Mouse (Mus musculus): ENCODE results near the gene Mrpl1. TPM values are rescaled to one million over a fixed set of nuclear protein-coding genes. Genes with fewer than 3 reads are reported as not detected.

Mrpl1 gene
- polyA plus RNA-seq (2017; shearing (Covaris generic)) = 10 to 100 TPM; 17.4 to 20.5 TPM

DNA sequence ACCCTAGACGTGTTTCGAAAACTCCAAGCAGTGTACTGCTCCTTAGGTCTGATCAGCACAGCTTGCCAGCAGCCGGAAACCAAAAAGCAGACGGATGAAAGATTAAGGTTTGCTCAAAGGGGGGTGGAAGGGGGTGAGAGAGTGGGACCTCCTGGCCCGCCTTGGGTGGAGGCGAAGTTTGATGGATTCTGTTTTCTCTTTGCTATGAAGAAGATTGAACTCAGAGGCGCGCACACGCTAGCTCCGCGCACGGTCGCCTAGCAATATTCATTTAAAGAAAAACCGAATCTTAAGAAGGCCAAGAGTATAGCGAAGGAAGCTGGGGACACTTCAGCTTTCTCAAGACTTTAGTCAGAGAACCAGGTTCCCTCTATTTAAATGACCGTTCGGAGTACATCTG lies at the start of gene Mrpl1:
Gene Mrpl1 (plus strand): TSS at position 35 of the 400 bp plus-strand sequence.
- peak; percentile 67 for ATAC-seq

DNA sequence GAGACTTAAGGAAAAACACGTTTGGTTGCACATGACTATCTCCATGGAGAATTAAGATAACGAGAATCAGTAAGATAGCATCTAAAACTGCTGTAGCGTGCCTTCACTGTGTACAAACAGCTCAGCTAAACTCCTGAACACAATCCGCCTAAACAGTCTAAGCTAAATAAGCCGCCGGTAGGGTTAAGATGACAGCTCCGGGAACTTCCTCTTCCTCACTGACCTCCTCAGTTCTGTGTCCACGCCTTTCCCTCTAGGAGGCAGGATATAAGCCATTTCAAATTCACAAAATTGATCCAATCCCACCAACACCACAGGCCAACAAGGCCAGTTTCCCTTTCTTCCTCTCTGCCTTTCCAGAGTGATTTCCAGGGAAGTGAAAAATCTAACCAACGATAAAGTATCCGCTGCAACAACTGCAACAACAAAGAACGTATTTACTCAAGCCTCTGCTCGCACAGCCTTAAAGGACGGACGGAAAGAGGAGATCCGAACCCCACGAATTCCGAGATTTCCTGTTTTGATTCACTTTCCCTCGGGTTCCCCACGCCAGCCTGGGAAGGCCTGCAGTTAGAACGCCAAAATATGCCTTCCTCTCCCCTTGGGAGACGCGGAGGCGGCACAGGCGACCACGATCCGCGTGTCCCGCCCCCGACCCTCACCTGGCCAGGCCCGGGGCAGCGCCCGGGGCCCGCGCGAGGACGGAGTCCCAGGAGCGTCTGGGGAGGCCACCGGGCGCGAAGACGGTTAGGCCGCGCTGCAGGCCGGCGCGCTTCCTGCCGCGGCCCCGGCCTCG lies 48.6 kb upstream of the Mrpl1 start:
- ATAC-seq = no peak

DNA sequence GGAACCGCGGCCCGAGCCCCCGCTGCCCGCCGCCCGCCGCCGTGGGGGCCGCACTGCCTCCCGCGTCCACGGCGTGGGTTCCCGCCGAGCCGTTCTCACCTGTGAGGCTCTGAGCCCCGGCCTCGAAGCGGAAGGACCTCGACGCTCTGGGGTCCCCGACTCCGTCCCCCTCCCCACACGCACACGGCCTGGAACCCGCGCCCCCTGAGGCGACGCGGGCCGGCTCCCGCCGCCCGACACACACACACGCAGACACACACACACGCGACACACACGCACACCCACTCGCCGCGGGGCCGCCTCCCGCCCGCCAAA lies 48.1 kb upstream of the Mrpl1 start:
- ATAC-seq = no peak

DNA sequence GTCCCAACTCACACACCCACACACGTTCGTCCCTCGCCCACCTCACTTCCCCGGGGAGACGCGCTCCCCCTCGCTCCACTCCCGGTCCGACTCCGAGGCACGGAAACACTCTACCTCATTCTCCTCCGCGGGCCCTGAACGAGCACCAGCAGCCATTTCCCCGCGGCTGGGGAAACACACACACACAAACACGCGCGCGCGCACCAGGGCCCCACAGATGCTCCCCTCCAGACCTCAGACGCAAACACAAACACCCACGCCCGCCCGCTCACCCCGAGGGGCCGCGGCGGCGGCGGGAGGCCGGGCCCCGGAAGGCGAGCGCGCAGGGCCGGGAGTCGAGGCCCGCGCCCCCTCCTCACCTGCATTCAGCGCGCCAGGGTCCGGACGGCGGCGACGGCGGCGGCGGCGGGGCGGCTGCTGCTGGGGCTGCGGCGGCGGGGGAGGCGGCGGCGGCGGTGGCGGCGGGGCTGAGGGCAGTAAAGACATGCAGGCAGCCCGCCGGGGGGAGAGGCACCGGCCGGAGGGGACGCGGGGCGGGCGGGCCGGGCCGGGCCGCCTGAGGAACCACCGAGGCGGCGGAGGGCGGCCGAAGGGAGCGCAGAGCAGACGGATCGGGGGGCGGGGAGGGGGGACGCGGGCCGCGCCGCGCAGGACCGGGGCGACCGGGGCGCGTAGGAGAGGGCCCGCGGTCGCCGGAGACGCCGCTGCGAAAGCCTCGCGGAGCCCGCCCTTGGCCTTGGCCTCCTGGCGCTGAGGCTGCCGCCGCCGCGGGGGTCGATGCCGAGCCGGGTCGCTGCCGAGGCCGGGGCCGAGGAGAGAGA lies 47.5 kb upstream of the Mrpl1 start:
- peak; percentile 18 for ATAC-seq

DNA sequence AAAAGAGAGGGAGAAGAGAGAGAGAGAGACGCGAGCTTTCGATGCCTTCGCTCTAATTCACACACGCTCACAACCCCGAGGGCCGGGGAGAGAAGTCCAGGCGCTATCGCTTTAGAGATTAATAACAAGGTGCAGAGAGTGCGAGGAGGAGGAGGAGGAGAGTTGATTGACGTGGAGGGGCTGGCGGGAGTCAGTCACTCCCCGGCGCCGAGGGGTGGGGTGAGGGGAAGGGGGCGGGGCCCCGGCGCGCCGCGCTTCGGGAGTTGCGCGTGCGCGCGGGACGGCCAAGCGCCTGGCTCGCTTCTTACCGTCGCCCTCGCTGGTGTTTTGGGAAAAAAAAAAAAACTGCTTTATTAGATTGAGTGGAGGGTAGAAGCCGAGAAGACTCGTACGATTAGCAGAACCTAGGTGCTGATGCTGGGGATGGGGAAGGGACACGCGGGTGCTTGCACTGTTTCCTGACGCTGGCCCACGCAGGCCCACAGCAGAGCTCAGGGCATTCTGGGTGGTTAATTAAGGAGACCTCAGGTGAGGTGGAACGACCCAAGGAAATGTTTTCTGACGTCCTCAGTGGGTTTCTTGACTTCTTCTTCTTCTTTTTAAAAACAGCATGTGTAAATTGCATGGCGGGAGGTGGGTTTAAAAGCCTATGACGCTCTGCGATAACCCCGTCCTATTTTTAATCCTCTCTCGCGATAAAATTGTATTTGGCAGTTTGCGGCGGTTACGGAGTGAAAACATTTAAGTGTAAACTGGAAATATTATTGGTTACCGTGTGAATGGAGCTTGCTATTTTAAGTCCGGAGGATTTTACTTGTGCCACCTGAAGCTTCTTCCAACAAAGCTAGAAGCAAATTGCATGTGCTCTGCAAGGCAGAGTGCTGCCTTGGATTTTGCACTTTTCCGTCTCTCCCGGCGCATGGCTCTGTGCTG lies 46.6 kb upstream of the Mrpl1 start:
- ATAC-seq = peak; percentile 51

DNA sequence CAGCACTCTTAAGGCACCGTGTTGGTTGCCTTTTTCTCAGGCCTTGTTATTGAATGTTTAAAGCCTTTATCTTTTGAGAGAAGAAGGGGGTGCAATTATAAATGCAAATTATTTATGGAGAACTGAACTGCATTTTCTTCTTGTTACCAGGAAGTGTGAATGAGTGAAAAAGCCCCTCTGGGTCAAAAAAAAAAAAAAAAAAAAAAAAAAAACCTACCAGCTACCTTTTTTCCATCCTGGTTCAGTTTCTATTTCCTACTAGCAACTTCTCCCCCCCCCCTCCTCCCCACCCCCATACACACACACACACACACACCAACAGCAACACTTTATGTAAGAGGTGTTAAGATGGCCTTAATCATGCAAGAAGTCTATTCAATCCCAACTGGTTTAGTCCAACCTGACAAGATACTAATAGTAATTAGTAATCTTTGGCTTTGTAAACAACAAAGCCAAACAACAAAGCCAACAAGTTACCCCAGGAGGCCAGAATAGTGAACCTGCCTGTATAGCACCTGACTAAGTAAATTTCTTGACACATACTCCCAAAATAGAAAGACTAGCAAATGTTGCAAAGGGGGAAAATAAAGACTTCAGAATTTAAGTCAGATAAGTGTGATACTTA lies 45.8 kb upstream of the Mrpl1 start:
- ATAC-seq = no peak

DNA sequence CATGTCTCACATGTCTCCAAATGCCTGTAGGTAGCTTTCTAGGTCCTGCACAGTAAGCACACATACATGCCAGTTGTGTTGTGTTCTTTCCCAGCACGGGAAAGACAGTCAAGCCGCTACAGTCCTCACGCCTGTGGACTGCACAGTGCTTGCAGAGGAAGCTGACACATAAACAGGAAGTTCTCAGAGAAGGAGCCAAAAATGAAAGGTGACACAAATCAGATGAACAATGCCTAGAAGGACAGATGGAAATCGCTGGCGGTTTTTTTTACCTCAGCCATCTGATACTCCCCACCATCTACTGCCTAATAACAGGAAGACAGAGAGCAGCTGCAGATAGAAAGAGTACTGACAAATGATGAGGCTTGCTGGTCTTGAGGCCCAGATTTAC lies 45.3 kb upstream of the Mrpl1 start, which contains the start of gene Cnot6l:
Gene Cnot6l (minus strand): TSS at position 151 of the 391 bp plus-strand sequence.
- peak; percentile 60 for ATAC-seq

DNA sequence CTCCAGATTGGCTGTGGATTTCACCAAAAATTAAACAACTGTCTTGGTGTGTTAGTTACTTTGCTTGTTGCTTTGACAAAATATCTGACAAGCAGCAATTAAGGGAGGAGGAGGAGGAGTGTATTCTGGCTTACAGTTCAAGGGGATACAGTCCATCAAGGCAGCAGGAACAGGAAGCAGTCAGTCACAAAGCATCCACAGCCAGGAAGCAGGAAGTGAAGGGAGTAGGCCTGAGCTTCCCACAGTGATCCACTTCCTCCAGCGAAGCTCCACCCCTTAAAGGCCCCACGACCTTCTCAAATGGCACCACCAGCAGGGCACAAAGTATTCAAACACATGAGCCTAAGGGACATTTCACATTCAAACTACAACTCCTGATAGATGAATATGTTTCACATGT lies 42.5 kb upstream of the Mrpl1 start:
- no peak for ATAC-seq

DNA sequence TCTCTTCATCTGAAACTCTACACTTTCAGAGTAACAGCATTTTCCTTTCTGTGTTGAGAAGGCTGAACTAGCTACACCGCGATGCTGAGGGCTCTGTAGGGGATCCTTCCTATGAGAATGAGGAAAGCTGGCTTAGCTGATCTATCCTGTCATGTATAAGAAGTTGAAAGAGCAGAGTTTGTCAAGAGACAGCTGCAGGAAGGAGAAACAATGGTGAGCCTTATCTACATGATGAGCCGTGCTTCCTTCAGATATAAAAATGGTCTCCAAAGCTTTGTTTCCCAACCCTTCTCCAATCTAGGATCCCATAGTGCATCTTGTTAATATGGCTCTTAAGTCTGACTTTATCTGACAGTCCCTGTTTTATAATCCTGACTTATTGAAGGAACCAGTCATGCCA lies 38.9 kb upstream of the Mrpl1 start:
- no peak for ATAC-seq

DNA sequence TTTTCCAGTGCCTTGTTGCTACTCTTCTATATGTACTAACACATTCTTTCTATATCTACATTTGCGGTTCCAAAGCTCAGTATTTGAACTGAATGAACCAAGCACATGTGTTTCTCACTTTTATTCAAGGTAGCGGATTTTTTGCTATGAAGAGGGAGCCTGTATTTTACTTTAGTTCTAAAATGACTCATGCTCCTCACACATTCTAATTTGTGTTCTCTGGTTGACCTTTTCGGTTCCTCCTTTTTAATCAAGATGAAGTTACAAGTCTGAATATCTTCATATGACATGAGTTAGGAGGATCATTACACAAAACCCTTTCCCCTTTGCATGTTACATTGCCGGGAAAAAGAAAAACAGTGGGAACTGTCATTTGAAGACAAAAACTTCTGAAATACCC lies 37.5 kb upstream of the Mrpl1 start:
- ATAC-seq = peak; percentile 24

DNA sequence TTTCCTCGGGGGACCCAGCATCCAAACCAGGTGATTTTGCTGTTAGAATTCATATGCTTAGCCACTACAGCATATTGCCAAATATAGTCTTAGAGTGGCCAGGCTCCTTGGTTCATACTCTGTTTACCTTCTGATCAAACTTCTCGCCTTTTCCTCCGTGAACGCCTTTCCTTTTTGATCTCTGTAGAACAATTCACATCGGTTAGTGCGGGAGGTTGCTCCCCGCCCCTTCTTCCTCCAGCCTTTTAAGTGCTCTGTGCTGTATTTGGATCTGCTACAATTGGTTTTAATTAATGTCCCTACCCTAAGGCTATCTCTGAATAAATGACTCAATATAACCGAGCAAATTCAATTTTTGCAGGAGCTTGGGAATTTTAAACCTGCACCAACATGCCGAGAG lies 33.2 kb upstream of the Mrpl1 start:
- ATAC-seq = peak; percentile 62

DNA sequence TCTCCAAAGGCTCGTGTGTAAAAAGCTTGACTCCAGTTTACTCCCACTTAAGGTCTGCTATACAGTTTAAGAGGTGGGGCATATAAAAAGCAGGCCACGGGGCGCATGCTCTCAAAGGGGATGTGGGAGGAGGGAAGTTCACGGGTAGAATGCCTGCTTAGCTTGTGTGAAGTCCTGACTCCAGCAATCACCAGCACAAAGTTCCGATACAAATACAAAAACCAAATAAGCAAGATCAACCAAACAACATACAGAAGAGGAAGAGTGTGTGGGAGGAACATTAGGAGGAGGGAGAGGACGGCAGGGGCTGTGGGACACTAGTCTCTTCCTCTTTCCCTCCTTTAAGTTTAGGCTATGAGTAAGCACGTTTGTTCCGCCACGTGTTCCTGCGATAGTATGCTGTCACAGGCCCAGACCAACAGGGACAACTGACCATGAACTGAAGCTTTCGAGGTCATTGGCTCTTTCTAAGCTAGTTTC lies 32.4 kb upstream of the Mrpl1 start:
- ATAC-seq = peak; percentile 51

DNA sequence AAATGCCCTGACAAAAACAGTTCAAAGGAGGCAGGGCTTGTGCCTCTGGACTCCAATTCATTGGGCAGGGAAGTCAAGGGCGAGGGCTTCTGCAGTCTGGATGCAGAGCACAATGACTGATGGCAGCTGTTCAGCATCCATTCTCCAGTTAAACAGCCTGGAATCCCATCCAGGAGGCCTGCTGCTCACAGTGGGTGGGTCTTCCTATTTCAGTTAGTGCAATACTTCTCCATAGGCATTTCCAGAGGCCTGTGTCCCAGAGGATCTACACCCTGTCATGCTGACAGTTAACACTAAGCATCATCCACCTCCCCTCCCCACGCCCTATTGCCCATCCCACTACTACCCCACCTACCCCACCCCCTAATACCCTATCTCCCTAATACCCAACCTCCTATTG lies 26.1 kb upstream of the Mrpl1 start:
- ATAC-seq = no peak

DNA sequence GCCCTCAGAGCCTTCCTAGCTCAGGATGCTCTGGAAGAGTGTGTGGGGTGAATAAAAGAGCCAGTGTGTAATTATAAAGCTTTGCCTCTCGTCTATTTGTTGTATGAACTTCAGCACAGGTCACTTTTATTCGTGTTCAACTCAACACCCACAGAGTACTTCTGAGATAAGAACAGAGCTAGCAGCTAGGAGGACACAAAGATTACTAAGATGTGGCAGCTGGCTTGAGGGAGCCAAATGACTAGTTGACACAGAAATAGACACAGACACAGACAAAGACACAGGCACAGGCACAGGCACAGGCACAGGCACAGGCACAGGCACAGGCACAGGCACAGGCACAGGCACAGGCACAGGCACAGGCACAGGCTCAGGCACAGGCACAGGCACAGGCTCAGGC lies 25.3 kb upstream of the Mrpl1 start:
- no peak for ATAC-seq

DNA sequence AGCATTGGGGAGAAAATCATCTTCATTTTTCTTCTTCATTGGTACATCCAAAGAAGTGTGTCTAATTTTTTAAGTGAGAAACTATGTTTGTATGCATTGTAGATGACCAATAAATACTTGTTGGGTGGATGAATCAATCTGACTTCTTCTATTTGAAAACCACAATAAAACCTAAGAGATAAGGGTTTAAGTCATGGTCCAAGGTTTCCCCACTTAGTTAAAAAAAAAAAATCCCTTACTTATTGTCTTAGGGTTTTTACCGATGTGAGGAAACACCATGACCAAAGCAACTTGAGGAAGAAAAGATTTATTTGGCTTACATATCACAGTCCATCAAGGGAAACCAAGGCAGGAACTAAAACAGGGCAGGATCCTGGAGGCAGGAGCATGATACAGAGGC lies 19.5 kb upstream of the Mrpl1 start:
- no peak for ATAC-seq

DNA sequence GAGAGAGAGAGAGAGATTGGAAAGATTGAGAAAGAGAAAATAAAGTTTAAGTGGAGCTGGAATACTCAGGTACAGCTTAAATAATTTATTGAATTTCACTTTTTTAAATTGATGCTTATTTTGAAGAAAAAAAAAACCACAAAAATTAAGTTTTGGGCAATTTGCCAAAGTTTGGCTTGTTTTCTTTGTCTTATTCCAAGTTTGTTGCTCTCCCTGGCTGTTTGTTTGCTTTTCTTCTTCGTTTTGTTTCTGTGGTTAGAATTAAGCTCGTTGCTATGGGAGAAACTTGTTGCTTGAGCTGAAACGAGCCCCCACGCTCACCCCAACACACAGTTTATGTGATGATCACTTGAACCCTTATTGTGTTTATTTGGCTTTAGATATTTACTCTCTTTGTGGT lies 18.0 kb upstream of the Mrpl1 start:
- no peak for ATAC-seq

DNA sequence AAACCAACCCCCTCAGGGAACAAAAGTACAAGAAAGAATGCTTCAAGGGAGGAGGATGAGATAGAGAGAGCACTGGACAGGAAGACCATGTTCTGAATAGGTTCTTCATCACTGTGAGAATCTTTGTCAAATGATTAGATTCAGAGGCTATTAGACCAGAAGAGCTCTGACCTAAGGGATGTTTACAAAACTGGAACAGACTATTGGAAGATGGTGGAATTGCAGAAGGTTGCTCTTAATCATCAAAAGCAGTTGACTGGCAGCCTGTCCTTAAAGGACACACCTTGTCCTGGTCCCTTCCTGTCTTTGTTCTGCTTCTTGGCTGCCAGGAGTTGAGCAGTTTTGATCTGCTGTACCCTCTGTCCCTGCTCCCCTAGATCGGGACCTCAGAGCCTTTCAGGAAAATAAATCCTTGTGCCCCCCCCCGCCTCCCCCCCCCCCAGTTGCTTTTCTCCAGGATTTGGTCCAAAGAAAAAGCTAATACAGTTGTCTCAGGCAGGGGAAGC lies 12.7 kb upstream of the Mrpl1 start:
- ATAC-seq = no peak

DNA sequence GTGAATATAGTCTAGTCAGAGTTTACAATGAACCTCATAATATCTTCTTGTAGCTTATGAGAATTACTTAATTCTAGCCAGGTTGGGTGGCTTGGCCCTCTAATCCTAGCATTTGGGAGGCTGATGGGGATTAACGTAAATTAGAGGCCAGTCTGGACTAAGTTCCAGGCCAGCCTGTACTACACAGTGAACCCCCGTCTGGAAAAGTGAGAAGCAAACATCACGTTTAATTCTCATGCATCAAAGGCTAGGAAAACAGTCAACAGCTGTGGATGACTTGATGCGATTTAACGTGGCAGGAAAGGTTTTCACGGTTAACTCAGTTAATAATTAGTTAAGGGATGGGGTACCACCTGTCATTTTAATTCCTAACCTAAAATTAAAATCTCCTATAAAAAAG lies 11.0 kb upstream of the Mrpl1 start:
- no peak for ATAC-seq

DNA sequence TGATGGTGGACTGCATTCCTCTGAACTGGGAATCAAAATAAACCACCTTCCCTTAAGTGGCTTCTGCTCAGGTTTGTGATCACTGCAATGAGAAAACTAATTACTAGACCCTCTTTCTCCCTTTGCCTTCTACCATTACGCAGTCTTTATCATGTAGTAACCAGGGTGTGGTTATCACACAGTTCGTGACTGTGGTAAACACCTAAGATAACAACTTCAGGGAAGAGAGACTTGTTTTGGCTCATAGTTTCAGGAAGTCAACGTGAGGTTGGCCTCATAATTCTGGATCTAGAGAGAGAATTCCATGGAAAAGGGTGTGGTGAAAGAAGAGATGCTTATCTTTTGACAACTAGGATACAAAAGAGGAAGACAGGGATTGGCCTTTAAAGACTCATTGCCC lies 9.0 kb upstream of the Mrpl1 start:
- ATAC-seq = no peak

DNA sequence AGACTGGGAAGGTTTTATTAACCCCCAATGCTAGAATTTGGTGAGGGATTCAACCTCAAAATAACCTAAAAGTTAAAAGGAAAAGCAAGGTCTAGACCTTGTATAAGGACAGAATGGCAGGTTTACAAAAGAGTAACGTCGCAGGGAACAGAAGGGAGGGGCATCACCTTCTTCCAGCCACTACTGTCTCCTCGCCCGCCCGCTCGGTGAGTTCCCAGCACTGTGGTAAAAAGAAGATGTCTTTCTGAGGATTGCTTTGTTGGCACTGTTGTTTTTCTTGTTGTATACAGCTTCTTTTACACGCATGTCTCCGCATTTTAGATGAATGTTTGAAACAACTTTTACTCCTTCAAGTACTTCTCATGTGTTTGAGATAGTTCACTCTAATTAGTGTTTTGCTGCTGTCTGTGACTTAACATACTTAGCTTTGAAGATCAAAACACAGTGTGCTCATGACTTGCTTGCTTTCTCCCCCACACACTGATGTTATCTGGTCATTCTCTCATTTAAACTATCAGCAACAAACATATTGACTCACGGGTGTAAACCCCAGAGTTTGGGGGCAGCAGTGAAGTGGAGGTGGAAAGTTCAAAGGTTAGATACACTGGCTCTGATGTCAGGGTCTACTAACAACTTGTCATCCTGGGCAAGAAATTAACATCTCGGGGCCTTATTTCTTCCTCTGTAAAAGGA lies 7.7 kb upstream of the Mrpl1 start:
- ATAC-seq = peak; percentile 75

DNA sequence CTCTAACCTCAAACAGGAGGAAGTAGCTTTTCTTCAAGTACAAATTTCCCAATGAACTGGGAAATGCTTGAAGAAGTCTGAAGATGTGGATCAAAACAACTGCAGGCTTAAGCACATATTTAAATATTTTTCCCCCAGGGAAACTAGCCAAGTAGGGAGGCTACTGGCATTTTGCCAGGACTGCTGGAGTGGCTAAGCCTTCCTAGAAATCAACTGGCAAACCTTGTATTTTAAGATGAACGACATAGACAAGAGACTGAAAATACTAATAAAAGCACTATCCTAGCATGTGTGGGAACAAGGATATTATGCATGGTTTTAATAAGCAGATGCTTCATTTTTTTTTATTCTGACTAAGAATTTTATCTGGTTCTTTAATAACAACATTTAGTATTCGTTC lies 2.4 kb upstream of the Mrpl1 start:
- no peak for ATAC-seq

DNA sequence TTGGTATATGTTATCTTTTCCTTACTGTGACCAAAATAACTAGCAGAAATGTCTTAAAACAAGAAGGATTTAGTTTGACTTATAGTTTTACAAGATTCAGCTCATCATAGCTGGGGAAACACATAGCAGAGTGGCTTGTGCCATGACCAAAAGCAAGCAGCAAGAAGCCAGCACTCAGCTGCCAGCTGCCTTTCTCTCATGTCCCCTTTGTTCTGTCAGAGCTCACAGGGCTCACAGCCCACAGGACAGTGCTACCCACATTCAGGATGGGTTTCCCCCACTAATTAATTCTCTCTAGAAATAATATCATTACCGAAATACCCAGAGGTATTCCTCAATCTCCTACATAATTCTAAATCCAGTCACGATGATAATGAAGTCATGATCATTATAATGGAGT lies 1.8 kb upstream of the Mrpl1 start:
- no peak for ATAC-seq

Measured in activated CD4-positive, CD25-positive, alpha-beta regulatory T cell, adult 4 months (primary cell).